Mouse (Mus musculus) myocyte (in vitro differentiated cells): ENCODE data around the gene Tiam1. TPM values are rescaled to one million over a fixed set of nuclear protein-coding genes. Genes with fewer than 3 reads are reported as not detected.

Experiments used
- H3K27me3 ChIP-seq: one replicate; pipeline ENCODE4 v1.6.1; 2011; ENCODE audit not compliant: control insufficient read depth, insufficient read depth, insufficient read length
- H3K36me3 ChIP-seq: one replicate; pipeline ENCODE4 v1.6.1; 2011; ENCODE audit not compliant: control insufficient read depth, insufficient read depth
- H3K4me2 ChIP-seq: one replicate; pipeline ENCODE4 v1.6.1; 2011; ENCODE audit warnings: low read depth, control low read depth
- H3K4me3 ChIP-seq: one replicate; pipeline ENCODE4 v1.5.1; 2011; ENCODE audit warnings: mild to moderate bottlenecking, control low read depth, moderate library complexity
- H3K79me2 ChIP-seq: one replicate; pipeline ENCODE4 v1.6.1; 2011; ENCODE audit not compliant: control insufficient read depth, insufficient read depth
- H3ac ChIP-seq: one replicate; pipeline ENCODE4 v1.6.1; 2011; ENCODE audit not compliant: control insufficient read depth, insufficient read length
- CEBPB ChIP-seq: IDR thresholded peaks from 2 replicates; pipeline ENCODE4 v1.6.1; 2011; ENCODE audit warnings: mild to moderate bottlenecking, moderate library complexity; ENCODE audit not compliant: poor library complexity, insufficient read depth, severe bottlenecking
- E2F4 ChIP-seq: IDR thresholded peaks from one replicate; pipeline ENCODE4 v1.6.1; 2011; ENCODE audit warnings: mild to moderate bottlenecking, control low read depth, moderate library complexity; ENCODE audit not compliant: insufficient read depth
- MAX ChIP-seq: IDR thresholded peaks from one replicate; pipeline ENCODE4 v1.6.1; 2011; ENCODE audit warnings: low read depth, mild to moderate bottlenecking, control low read depth
- MYOD1 ChIP-seq, 3 experiments: IDR thresholded peaks; one replicate each; pipeline ENCODE4 v1.6.1; 2011; ENCODE audit warnings: control low read depth in 2 of 3, low read depth in 2 of 3, mild to moderate bottlenecking in 2 of 3, moderate library complexity in 1 of 3; ENCODE audit not compliant: insufficient read length in 2 of 3, control insufficient read depth in 1 of 3
- MYOG ChIP-seq, 3 experiments: IDR thresholded peaks; one replicate each; pipeline ENCODE4 v1.6.1; 2011; ENCODE audit warnings: control low read depth in 2 of 3, low read depth in 2 of 3, mild to moderate bottlenecking in 2 of 3; ENCODE audit not compliant: insufficient read length in 2 of 3, control insufficient read depth in 1 of 3, insufficient read depth in 1 of 3
- POLR2A ChIP-seq: IDR thresholded peaks from one replicate; pipeline ENCODE4 v1.6.1; 2011; ENCODE audit warnings: low read depth, mild to moderate bottlenecking, control low read depth, moderate library complexity; ENCODE audit not compliant: insufficient read length
- POLR2AphosphoS2 ChIP-seq: IDR thresholded peaks from one replicate; pipeline ENCODE4 v1.6.1; 2011; ENCODE audit warnings: low read depth, control low read depth; ENCODE audit not compliant: insufficient read length
- REST ChIP-seq: IDR thresholded peaks from one replicate; pipeline ENCODE4 v1.6.1; 2011; ENCODE audit warnings: mild to moderate bottlenecking, control low read depth, moderate library complexity; ENCODE audit not compliant: insufficient read depth, insufficient read length
- SRF ChIP-seq: IDR thresholded peaks from one replicate; pipeline ENCODE4 v1.6.1; 2011; ENCODE audit warnings: low read depth; ENCODE audit not compliant: control insufficient read depth, insufficient read length
- TCF12 ChIP-seq: IDR thresholded peaks from one replicate; pipeline ENCODE4 v1.6.1; 2011; ENCODE audit warnings: mild to moderate bottlenecking, control low read depth; ENCODE audit not compliant: poor library complexity, insufficient read depth, severe bottlenecking
- TCF3 ChIP-seq: IDR thresholded peaks from one replicate; pipeline ENCODE4 v1.6.1; 2011; ENCODE audit warnings: low read depth, control low read depth; ENCODE audit not compliant: insufficient read length
- USF1 ChIP-seq: IDR thresholded peaks from one replicate; pipeline ENCODE4 v1.6.1; 2011; ENCODE audit warnings: low read depth, mild to moderate bottlenecking, control low read depth, moderate library complexity
- polyA plus RNA-seq: library from polyadenylated mRNA; unstranded; fragments of >200 nt; fragmentation: generic; extraction: Trizol; gene quantifications from one replicate; pipeline ENCODE4 v1.2.1, GENCODE M21; 2012; ENCODE audit warnings: missing spikeins

Gene Tiam1
- polyA plus RNA-seq, 1 experiment, result 2.2 TPM

GRCm38 (mm10) chr16:90135580-90135979, 8.0 kb downstream of the Tiam1 start:
- no peak for TF ChIP-seq MYOG (IDR thresholded peaks at IDR 0.05; ENCODE audit: control insufficient read depth in 1 of 3, insufficient read depth in 1 of 3, insufficient read length in 2 of 3, low read depth in 2 of 3)
- TF ChIP-seq POLR2A, result no peak
- TF ChIP-seq TCF12, result no peak
- TF ChIP-seq MYOD1 (IDR thresholded peaks at IDR 0.05; ENCODE audit: control insufficient read depth in 1 of 3, insufficient read length in 2 of 3, low read depth in 2 of 3), result no peak
- TF ChIP-seq E2F4, result no peak
- no peak for TF ChIP-seq USF1
- no peak for TF ChIP-seq CEBPB
- no peak for TF ChIP-seq SRF
- TF ChIP-seq MAX, result no peak
- TF ChIP-seq REST, result no peak
- Histone ChIP-seq H3ac (no peak overlapping the region), H3K4me2 (no peak overlapping the region), H3K79me2 (no peaks in the 10 kb centered on the region), H3K27me3 (no peaks in the 10 kb centered on the region), H3K36me3 (no peaks in the 10 kb centered on the region), H3K4me3 (no peak overlapping the region)

- H3ac ChIP-seq, result no peak overlapping the region
- TF ChIP-seq MAX, result no peak
- TF ChIP-seq CEBPB, result no peak
- no peak for TF ChIP-seq REST
- TF ChIP-seq USF1, result no peak
- no peak for TF ChIP-seq MYOG (IDR thresholded peaks at IDR 0.05; ENCODE audit: control insufficient read depth in 1 of 3, insufficient read depth in 1 of 3, insufficient read length in 2 of 3, low read depth in 2 of 3)
- no peak for TF ChIP-seq TCF3
- TF ChIP-seq MYOD1 (IDR thresholded peaks at IDR 0.05; ENCODE audit: control insufficient read depth in 1 of 3, insufficient read length in 2 of 3, low read depth in 2 of 3), result no peak
- no peak for TF ChIP-seq E2F4
- no peak for TF ChIP-seq POLR2AphosphoS2
- no peak for TF ChIP-seq POLR2A
- no peak for TF ChIP-seq TCF12
- no peak for TF ChIP-seq SRF
- no peaks in the 10 kb centered on the region for H3K36me3 ChIP-seq
- H3K4me2 ChIP-seq, result no peak overlapping the region
- no peak overlapping the region for H3K4me3 ChIP-seq
- no peaks in the 10 kb centered on the region for H3K79me2 ChIP-seq
- no peaks in the 10 kb centered on the region for H3K27me3 ChIP-seq
Observed at GRCm38 (mm10) chr16:90134351-90134750, 9.2 kb downstream of the Tiam1 start.

- TF ChIP-seq REST (no peak), MYOG (IDR thresholded peaks at IDR 0.05; ENCODE audit: control insufficient read depth in 1 of 3, insufficient read depth in 1 of 3, insufficient read length in 2 of 3, low read depth in 2 of 3) (no peak)
- Histone ChIP-seq H3K79me2 (no peaks in the 10 kb centered on the region), H3ac (no peak overlapping the region), H3K27me3 (no peaks in the 10 kb centered on the region), H3K4me2 (no peak overlapping the region), H3K4me3 (no peak overlapping the region), H3K36me3 (no peaks in the 10 kb centered on the region)
Observed at GRCm38 (mm10) chr16:90132816-90133215, 10.8 kb downstream of the Tiam1 start.

GRCm38 (mm10) chr16:90132331-90132730, 11.2 kb downstream of the Tiam1 start:
- H3K36me3 ChIP-seq, result no peaks in the 10 kb centered on the region
- H3K4me2 ChIP-seq, result no peak overlapping the region
- no peak for TF ChIP-seq POLR2A
- TF ChIP-seq MAX, result no peak
- TF ChIP-seq TCF3, result no peak
- no peak for TF ChIP-seq E2F4
- no peak for TF ChIP-seq MYOD1 (IDR thresholded peaks at IDR 0.05; ENCODE audit: control insufficient read depth in 1 of 3, insufficient read length in 2 of 3, low read depth in 2 of 3)
- no peak for TF ChIP-seq REST
- no peak for TF ChIP-seq USF1
- TF ChIP-seq CEBPB, result no peak
- no peak for TF ChIP-seq TCF12
- no peak for TF ChIP-seq MYOG (IDR thresholded peaks at IDR 0.05; ENCODE audit: control insufficient read depth in 1 of 3, insufficient read depth in 1 of 3, insufficient read length in 2 of 3, low read depth in 2 of 3)
- no peak for TF ChIP-seq POLR2AphosphoS2
- TF ChIP-seq SRF, result no peak
- no peaks in the 10 kb centered on the region for H3K27me3 ChIP-seq
- no peaks in the 10 kb centered on the region for H3K79me2 ChIP-seq
- no peak overlapping the region for H3ac ChIP-seq
- no peak overlapping the region for H3K4me3 ChIP-seq

- Histone ChIP-seq H3ac (no peak overlapping the region), H3K27me3 (no peaks in the 10 kb centered on the region), H3K4me3 (no peak overlapping the region), H3K79me2 (no peaks in the 10 kb centered on the region), H3K36me3 (no peaks in the 10 kb centered on the region), H3K4me2 (no peak overlapping the region)
- TF ChIP-seq TCF12 (no peak), POLR2A (no peak), TCF3 (no peak)
Observed at GRCm38 (mm10) chr16:90128817-90129587, 14.6 kb downstream of the Tiam1 start.
